Mouse (Mus musculus): ENCODE data around the gene Rbm47.

DNA sequence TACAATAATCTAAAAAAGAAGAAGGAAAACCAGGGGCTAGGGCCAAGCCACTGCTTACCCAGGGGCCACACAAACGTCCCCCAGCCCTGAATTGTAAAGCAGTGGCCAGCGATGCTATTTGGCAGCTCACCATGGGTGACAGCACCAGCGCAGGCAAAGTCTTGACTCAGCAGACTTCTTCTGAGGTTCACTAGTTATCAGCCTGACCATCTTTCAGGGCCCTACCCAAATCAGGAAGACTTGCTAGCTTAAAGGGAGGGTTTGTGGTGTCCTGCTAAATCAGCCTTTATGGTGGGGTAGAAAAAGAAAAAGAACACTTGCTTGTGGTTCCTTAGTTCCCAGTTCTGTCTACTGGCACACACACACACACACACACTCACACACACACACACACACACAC is 67.6 kb downstream of the Rbm47 start:
- TF ChIP-seq GATA1 (IDR thresholded peaks at IDR 0.05; ENCODE audit: low read length) = no peak
- no peak for TF ChIP-seq TAL1 (IDR thresholded peaks at IDR 0.05; ENCODE audit: low read length)
